Mouse (Mus musculus) heart, embryonic 12.5 days (tissue): ENCODE results near the gene Gfm2. TPM values are rescaled to one million over a fixed set of nuclear protein-coding genes. Genes with fewer than 3 reads are reported as not detected.

Source experiments
- ATAC-seq: fragments of 200-750 bp; cut with Nextera tagmentation; 2 replicates; pipeline ENCODE4 v1.8.0; 2017; ENCODE audit warnings: moderate TSS enrichment, moderate library complexity; ENCODE audit not compliant: insufficient number of reproducible peaks, low FRiP score
- H3K27ac ChIP-seq: fragments of 300-500 bp; sonication (generic); 2 replicates; pipeline ENCODE4 v1.5.1; 2016; ENCODE audit warnings: mild to moderate bottlenecking, moderate library complexity; ENCODE audit not compliant: poor library complexity, severe bottlenecking
- H3K27me3 ChIP-seq: fragments of 300-500 bp; sonication (generic); replicated peaks from 2 replicates; pipeline ENCODE4 v1.6.1; 2016; ENCODE audit warnings: mild to moderate bottlenecking, moderate library complexity
- H3K36me3 ChIP-seq: fragments of 300-500 bp; sonication (generic); 2 replicates; pipeline ENCODE4 v1.6.1; 2016; ENCODE audit warnings: mild to moderate bottlenecking, moderate library complexity
- H3K4me1 ChIP-seq: fragments of 300-500 bp; sonication (generic); replicated peaks from 2 replicates; pipeline ENCODE4 v1.6.1; 2016; ENCODE audit warnings: mild to moderate bottlenecking
- H3K4me2 ChIP-seq: fragments of 300-500 bp; sonication (generic); 2 replicates; pipeline ENCODE4 v1.6.1; 2016; ENCODE audit warnings: mild to moderate bottlenecking, moderate library complexity
- H3K4me3 ChIP-seq: fragments of 300-500 bp; sonication (generic); 2 replicates; pipeline ENCODE4 v1.5.1; 2016; ENCODE audit warnings: mild to moderate bottlenecking
- H3K9ac ChIP-seq: fragments of 300-500 bp; sonication (generic); 2 replicates; pipeline ENCODE4 v1.6.1; 2016; ENCODE audit warnings: mild to moderate bottlenecking, moderate library complexity
- H3K9me3 ChIP-seq: fragments of 300-500 bp; sonication (generic); replicated peaks from 2 replicates; pipeline ENCODE4 v1.6.1; 2016; ENCODE audit warnings: mild to moderate bottlenecking, moderate library complexity
- whole genome bisulfite sequencing: fragments of 180-500 bp; shearing (Covaris S2); methylation state at CpG from one replicate; pipeline ENCODE4 v1.1.7; 2016; 5-methylcytosine and 5-hydroxymethylcytosine counted together
- polyA plus RNA-seq: library from polyadenylated mRNA; unstranded; fragments of >200 nt; fragmentation: Nextera tagmentation; extraction: Ambion mirVana; gene quantifications from 2 replicates; pipeline ENCODE4 v1.2.1, GENCODE M21; 2016

Gfm2 gene
- polyA plus RNA-seq, 1 experiment from 2014 or later = 35.7 TPM

GRCm38 (mm10) chr13:97207472-97208111, 69.9 kb downstream of the Gfm2 start:
- H3K27me3 ChIP-seq = no peaks in the 10 kb centered on the region
- H3K4me3 ChIP-seq = no peak overlapping the region
- H3K9me3 ChIP-seq = peaks cover 6% of the 10 kb centered on the region; the same call in 1 of the 2 replicates
- no peak overlapping the region for H3K4me2 ChIP-seq
- H3K36me3 ChIP-seq = no peaks in the 10 kb centered on the region
- no peak overlapping the region for H3K27ac ChIP-seq
- H3K4me1 ChIP-seq = peaks cover 12% of the 10 kb centered on the region; the same call in 1 of the 2 replicates
- ATAC-seq = no peak
- H3K9ac ChIP-seq = no peak overlapping the region
- WGBS = 70% methylated on average over 7 of the region's 7 CpGs

GRCm38 (mm10) chr13:97208112-97208478, 70.4 kb downstream of the Gfm2 start:
- H3K9me3 ChIP-seq = peaks cover 6% of the 10 kb centered on the region; the same call in 1 of the 2 replicates
- H3K27ac ChIP-seq = no peak overlapping the region
- no peak overlapping the region for H3K9ac ChIP-seq
- 52% methylated on average over 7 of the region's 7 CpGs for WGBS
- H3K4me2 ChIP-seq = no peak overlapping the region
- no peak for ATAC-seq
- H3K36me3 ChIP-seq = no peaks in the 10 kb centered on the region
- peaks cover 12% of the 10 kb centered on the region; the same call in 1 of the 2 replicates for H3K4me1 ChIP-seq
- H3K27me3 ChIP-seq = no peaks in the 10 kb centered on the region; the same call in 1 of the 2 replicates
- H3K4me3 ChIP-seq = no peak overlapping the region

DNA sequence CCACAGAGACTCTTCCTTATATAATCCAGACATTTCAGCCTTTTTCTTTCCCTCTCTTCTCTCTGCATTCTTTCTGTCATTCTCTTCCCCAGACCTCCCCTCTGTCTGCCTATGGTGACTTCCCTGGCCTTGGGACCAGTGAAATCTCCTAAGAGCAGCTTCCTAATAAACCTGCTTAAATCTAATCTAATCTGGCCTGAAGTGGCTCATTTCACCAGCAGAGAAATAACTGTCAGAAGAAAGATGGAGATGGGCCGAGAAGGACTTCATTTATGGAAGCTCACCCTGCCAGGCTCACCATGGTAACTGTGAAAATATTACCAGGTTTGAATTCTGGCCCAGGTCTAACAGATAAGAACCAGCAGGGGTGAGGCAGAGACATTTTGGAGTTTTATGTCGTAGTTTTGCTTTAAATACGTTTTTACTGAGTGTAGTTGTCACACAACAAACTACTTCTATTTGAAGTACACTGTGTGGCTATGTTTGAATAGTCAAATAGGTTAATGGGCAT, 70.8 kb downstream of the Gfm2 start:
- H3K27ac ChIP-seq = no peak overlapping the region
- no peak for ATAC-seq
- no peak overlapping the region for H3K9ac ChIP-seq
- no peaks in the 10 kb centered on the region for H3K36me3 ChIP-seq
- 35% methylated on average over 3 of the region's 3 CpGs for WGBS
- H3K9me3 ChIP-seq = peaks cover 6% of the 10 kb centered on the region; the same call in 1 of the 2 replicates
- peaks cover 12% of the 10 kb centered on the region; the same call in 1 of the 2 replicates for H3K4me1 ChIP-seq
- no peaks in the 10 kb centered on the region; the same call in 1 of the 2 replicates for H3K27me3 ChIP-seq
- H3K4me3 ChIP-seq = no peak overlapping the region
- H3K4me2 ChIP-seq = no peak overlapping the region

DNA sequence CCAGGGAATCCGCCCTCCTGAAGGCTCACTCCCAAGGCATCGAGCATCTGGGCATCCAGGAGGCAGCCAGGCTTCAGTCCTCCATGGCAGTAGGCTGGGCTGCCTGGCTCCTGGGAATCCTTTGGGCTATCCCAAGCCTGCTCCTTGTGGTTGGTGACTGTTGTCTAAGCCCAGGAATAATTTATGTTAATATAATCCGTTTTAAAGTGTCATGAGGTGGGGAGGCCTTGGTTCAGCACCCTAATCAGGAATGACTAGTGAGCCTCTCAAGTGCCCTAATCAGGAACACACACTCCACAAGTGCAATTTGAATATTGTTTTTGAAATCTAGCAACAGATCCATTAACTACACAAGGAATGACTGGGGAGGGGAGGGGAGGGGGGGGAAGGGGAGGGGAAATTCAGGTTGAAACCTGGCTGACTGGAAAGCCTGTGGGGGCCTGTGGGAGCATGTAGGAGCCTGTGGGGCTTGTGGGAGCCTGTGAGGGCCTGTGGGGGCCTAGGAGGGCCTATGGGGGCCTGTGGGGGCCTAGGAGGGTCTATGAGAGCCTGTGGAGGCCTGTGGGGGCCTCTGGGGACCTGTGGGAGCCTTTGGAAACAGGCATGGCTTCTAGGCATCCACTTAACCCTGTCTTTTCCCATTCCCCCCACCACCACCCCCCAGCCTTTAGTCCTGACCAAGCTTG, 77.0 kb downstream of the Gfm2 start:
- Histone ChIP-seq H3K9ac (no peak overlapping the region), H3K36me3 (no peaks in the 10 kb centered on the region), H3K4me1 (no peaks in the 10 kb centered on the region), H3K4me2 (no peak overlapping the region), H3K9me3 (peaks cover 6% of the 10 kb centered on the region; the same call in 1 of the 2 replicates), H3K27ac (no peak overlapping the region), H3K27me3 (no peaks in the 10 kb centered on the region; the same call in 1 of the 2 replicates), H3K4me3 (no peak overlapping the region)
- 71% methylated on average over 3 of the region's 3 CpGs for WGBS
- no peak for ATAC-seq

DNA sequence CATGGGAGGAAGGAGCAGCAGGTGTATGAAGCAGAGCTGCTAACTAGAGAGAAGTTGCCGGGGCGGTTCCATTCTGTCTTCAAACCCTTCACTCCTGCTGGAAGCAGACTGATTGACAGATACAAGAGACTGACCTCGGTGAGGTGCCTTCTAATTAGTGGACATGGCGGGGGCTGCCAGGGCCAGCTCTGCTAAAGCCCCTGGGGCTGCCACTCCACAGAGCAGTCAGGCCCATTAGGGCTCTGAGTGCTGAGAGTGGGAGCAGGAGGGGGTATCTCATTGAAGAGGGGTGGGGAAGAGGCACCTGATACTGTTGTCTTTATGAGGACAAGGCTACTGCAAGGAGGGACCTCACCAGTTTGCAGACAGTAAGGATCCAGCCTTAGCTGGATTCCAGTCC, 77.8 kb downstream of the Gfm2 start:
- 49% methylated on average over 4 of the region's 4 CpGs for WGBS
- no peak for ATAC-seq

DNA sequence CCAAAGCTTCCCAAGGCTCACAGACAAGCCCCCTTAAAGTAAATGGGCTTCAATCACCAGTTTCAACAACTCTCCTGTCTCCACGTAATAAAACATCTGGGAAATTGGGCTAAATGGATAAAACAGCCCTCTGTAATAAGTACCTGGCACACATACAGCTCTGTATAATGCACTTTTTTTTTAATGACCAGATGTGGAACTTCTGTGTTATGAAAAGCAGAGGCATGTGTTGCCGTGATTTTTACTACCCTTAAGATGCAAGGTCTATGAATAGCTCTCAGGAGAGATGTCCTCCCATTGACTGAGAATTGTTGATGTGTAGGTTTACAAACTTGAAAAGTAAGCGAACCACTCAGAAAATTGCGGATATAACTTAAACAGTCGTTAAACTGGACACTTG, 78.5 kb downstream of the Gfm2 start:
- Histone ChIP-seq H3K4me2 (no peak overlapping the region), H3K36me3 (no peaks in the 10 kb centered on the region), H3K27me3 (no peaks in the 10 kb centered on the region; the same call in 1 of the 2 replicates), H3K27ac (no peak overlapping the region), H3K4me1 (no peaks in the 10 kb centered on the region), H3K9me3 (no peaks in the 10 kb centered on the region), H3K9ac (no peak overlapping the region), H3K4me3 (no peak overlapping the region)
- ATAC-seq = no peak
- 74% methylated on average over 5 of the region's 5 CpGs for WGBS

More for the DNA sequence above, 77.8 kb downstream of the Gfm2 start:
- Histone ChIP-seq H3K27ac (no peak overlapping the region), H3K36me3 (no peaks in the 10 kb centered on the region), H3K4me1 (no peaks in the 10 kb centered on the region), H3K27me3 (no peaks in the 10 kb centered on the region; the same call in 1 of the 2 replicates), H3K4me3 (no peak overlapping the region), H3K9me3 (no peaks in the 10 kb centered on the region), H3K9ac (no peak overlapping the region), H3K4me2 (no peak overlapping the region)

GRCm38 (mm10) chr13:97220022-97220421, 82.3 kb downstream of the Gfm2 start:
- no peaks in the 10 kb centered on the region for H3K9me3 ChIP-seq
- no peak for ATAC-seq
- WGBS = 83% methylated on average over 3 of the region's 3 CpGs
- H3K27ac ChIP-seq = no peak overlapping the region
- H3K4me2 ChIP-seq = no peak overlapping the region
- peaks cover 5% of the 10 kb centered on the region; the same call in 1 of the 2 replicates for H3K4me1 ChIP-seq
- H3K9ac ChIP-seq = no peak overlapping the region
- H3K27me3 ChIP-seq = no peaks in the 10 kb centered on the region
- H3K36me3 ChIP-seq = no peaks in the 10 kb centered on the region
- H3K4me3 ChIP-seq = no peak overlapping the region

DNA sequence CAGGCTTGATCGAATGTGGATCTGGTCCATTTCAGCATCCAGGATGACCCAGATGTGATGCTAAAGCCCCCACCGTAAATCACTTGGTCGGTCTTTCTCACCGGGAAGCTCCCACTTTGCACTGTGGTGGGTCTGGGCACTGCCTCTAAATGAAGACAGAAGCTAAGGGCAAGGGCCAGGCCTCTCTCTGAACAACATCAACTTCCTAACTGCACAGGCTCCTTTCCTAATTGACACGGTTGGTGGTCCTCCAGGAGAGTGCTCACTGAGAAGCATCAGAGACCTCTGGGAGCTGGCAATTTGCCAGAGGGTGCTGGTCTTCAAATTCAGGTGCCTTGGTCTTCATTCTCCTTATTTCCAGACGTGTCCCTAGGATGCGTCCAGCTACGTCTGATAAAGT, 86.1 kb downstream of the Gfm2 start:
- Histone ChIP-seq H3K27me3 (no peaks in the 10 kb centered on the region), H3K9ac (no peak overlapping the region), H3K4me1 (peaks cover 9% of the 10 kb centered on the region; the same call in 1 of the 2 replicates), H3K27ac (no peak overlapping the region), H3K9me3 (peaks cover 7% of the 10 kb centered on the region; the same call in 1 of the 2 replicates), H3K4me3 (no peak overlapping the region), H3K4me2 (no peak overlapping the region), H3K36me3 (no peaks in the 10 kb centered on the region)
- WGBS = 75% methylated on average over 8 of the region's 8 CpGs
- no peak for ATAC-seq

GRCm38 (mm10) chr13:97224341-97224982, 86.7 kb downstream of the Gfm2 start:
- no peak for ATAC-seq
- no peak overlapping the region for H3K4me3 ChIP-seq
- no peak overlapping the region for H3K9ac ChIP-seq
- H3K4me1 ChIP-seq = peaks cover 9% of the 10 kb centered on the region; the same call in 1 of the 2 replicates
- H3K4me2 ChIP-seq = no peak overlapping the region
- peaks cover 7% of the 10 kb centered on the region; the same call in 1 of the 2 replicates for H3K9me3 ChIP-seq
- H3K27me3 ChIP-seq = no peaks in the 10 kb centered on the region
- WGBS = 69% methylated on average over 10 of the region's 10 CpGs
- H3K36me3 ChIP-seq = no peaks in the 10 kb centered on the region
- no peak overlapping the region for H3K27ac ChIP-seq

DNA sequence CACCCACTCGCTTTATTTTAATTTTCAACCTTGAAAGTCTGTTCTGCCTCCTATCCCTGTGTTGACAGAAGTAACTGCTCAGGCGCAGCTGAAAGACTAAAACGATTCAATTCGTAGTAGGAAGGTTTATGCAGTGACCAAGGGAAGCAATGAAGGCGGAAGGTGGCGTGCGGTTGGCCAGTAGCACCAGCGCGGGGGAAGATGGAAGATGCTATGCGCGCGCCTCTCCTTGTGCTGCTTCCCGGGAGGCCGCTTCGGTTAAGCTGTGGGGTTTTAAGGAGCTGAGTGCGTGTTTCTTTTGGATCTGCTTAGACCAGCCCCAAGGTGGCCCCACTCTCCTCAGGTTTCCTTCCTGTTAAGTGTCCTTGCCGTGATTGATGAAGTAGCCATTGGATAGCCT, 87.4 kb downstream of the Gfm2 start:
- Histone ChIP-seq H3K9me3 (peaks cover 7% of the 10 kb centered on the region; the same call in 1 of the 2 replicates), H3K27ac (no peak overlapping the region), H3K4me1 (peaks cover 9% of the 10 kb centered on the region; the same call in 1 of the 2 replicates), H3K27me3 (no peaks in the 10 kb centered on the region), H3K36me3 (no peaks in the 10 kb centered on the region), H3K4me3 (no peak overlapping the region), H3K4me2 (no peak overlapping the region; the same call in 1 of the 2 replicates), H3K9ac (0 out of 2 replicates have a peak overlapping the region, but pooled peaks have one; percentile 18)
- no peak for ATAC-seq
- WGBS = 66% methylated on average over 17 of the region's 17 CpGs

- Histone ChIP-seq H3K4me2 (no peak overlapping the region), H3K9me3 (peaks cover 7% of the 10 kb centered on the region; the same call in 1 of the 2 replicates), H3K9ac (no peak overlapping the region), H3K27me3 (no peaks in the 10 kb centered on the region), H3K4me1 (peaks cover 9% of the 10 kb centered on the region; the same call in 1 of the 2 replicates), H3K27ac (no peak overlapping the region), H3K36me3 (no peaks in the 10 kb centered on the region), H3K4me3 (no peak overlapping the region)
- ATAC-seq = no peak
- WGBS = 87% methylated on average over 3 of the region's 3 CpGs
Measured at GRCm38 (mm10) chr13:97227795-97228194, 90.1 kb downstream of the Gfm2 start.
